ENCODE assay signal across 8 mouse cellular contexts in genomic region chr1:152599347-152599746, GRCm38 (mm10).
DNase-seq lines count a peak whose midpoint lies in the region; ATAC-seq lines count a peak whose summit lies in the region.
"Had no signal": no experiment of that assay in that cellular context is flagged by ENCODE, and none has a peak within 500 bp of the region (broad histone marks: within the 10 kb centered on the region; RNA-seq: fewer than 3 reads in every experiment).

No protein-coding gene starts in this region.

- H3K9ac ChIP-seq in liver, embryonic 16.5 days (ENCODE audit: low read depth, low read length), result no peak overlapping the region
- no peak overlapping the region for H3K9ac ChIP-seq in liver, embryonic 12.5 days
- H3K9ac ChIP-seq in neural tube, embryonic 15.5 days (replicated peaks), result no peak overlapping the region

- 0 out of 2 replicates have a peak, but pooled peaks have one; percentile 8 for ATAC-seq in liver, embryonic 16.5 days (ENCODE audit: low read depth)
- no peak for ATAC-seq in liver, embryonic 12.5 days
- no peak for ATAC-seq in cerebellum, adult (ENCODE audit: insufficient number of reproducible peaks, low FRiP score, low TSS enrichment)
- ATAC-seq in neural tube, embryonic 15.5 days (ENCODE audit: low FRiP score), result no peak

- WGBS in liver, embryonic 16.5 days (ENCODE audit: insufficient replicate concordance), result 25% methylated on average over 8 of the region's 8 CpGs
- WGBS in liver, embryonic 12.5 days (ENCODE audit: insufficient replicate concordance), result 27% methylated on average over 8 of the region's 8 CpGs
- WGBS in neural tube, embryonic 15.5 days, result 78% methylated on average over 8 of the region's 8 CpGs

- H3K4me3 ChIP-seq in liver, embryonic 16.5 days (ENCODE audit: low read depth, low read length), result no peak overlapping the region
- H3K4me3 ChIP-seq in liver, embryonic 12.5 days, result no peak overlapping the region
- no peak overlapping the region for H3K4me3 ChIP-seq in neural tube, embryonic 15.5 days (replicated peaks)

- peak; percentile 75 to 78 for DNase-seq in heart, adult 9 months (ENCODE audit: low spot score in 2 of 2)
- peak; percentile 60 to 75 for DNase-seq in kidney, postnatal 25 days
- peak; percentile 70 for DNase-seq in skeletal muscle tissue, adult 2 months (ENCODE audit: low read depth, low spot score)
- DNase-seq: cerebellum, adult 11 months had no signal

- H3K27me3 ChIP-seq in liver, embryonic 16.5 days (ENCODE audit: control insufficient read depth, insufficient read depth, low read depth, low read length), result no peaks in the 10 kb centered on the region
- no peaks in the 10 kb centered on the region for H3K27me3 ChIP-seq in liver, embryonic 12.5 days (replicated peaks)
- H3K27me3 ChIP-seq in neural tube, embryonic 15.5 days (replicated peaks), result no peaks in the 10 kb centered on the region

- H3K27ac ChIP-seq in liver, embryonic 16.5 days (ENCODE audit: low read length), result no peak overlapping the region
- no peak overlapping the region for H3K27ac ChIP-seq in liver, embryonic 12.5 days
- H3K27ac ChIP-seq in neural tube, embryonic 15.5 days (replicated peaks), result no peak overlapping the region

- H3K36me3 ChIP-seq in liver, embryonic 16.5 days (ENCODE audit: control insufficient read depth, insufficient read depth), result no peaks in the 10 kb centered on the region
- no peaks in the 10 kb centered on the region for H3K36me3 ChIP-seq in liver, embryonic 12.5 days
- no peaks in the 10 kb centered on the region for H3K36me3 ChIP-seq in neural tube, embryonic 15.5 days

- no peaks in the 10 kb centered on the region for H3K9me3 ChIP-seq in liver, embryonic 16.5 days (replicated peaks; ENCODE audit: control insufficient read depth, low read length)
- no peaks in the 10 kb centered on the region for H3K9me3 ChIP-seq in liver, embryonic 12.5 days (replicated peaks)
- H3K9me3 ChIP-seq in neural tube, embryonic 15.5 days (replicated peaks), result no peaks in the 10 kb centered on the region

- no peak overlapping the region for H3K4me2 ChIP-seq in liver, embryonic 16.5 days (ENCODE audit: low read depth, low read length)
- H3K4me2 ChIP-seq in liver, embryonic 12.5 days, result no peak overlapping the region
- H3K4me2 ChIP-seq in neural tube, embryonic 15.5 days, result no peak overlapping the region

- peaks cover 14% of the 10 kb centered on the region for H3K4me1 ChIP-seq in liver, embryonic 16.5 days (ENCODE audit: control insufficient read depth, low read depth, low read length)
- peaks cover 45% of the 10 kb centered on the region for H3K4me1 ChIP-seq in liver, embryonic 12.5 days
- peaks cover 5% of the 10 kb centered on the region; the same call in 1 of the 2 replicates for H3K4me1 ChIP-seq in neural tube, embryonic 15.5 days
